Mouse (Mus musculus) CH12.LX (cell line): Measurements from ENCODE around the gene V1ra8. TPM values are rescaled to one million over a fixed set of nuclear protein-coding genes. Genes with fewer than 3 reads are reported as not detected.
"Not testable (repeated sequence)": the region's sequence is repeated elsewhere in the genome, so short reads cannot be mapped to it uniquely, and the experiment has no call there.

Experiments
- DNase-seq: peaks from one replicate; pipeline ENCODE4 v3.0.0-alpha.2; 2013; ENCODE audit errors: extremely low read depth
- H3K27ac ChIP-seq: 2 replicates; pipeline ENCODE4 v1.5.1; 2012; ENCODE audit warnings: low read depth, mild to moderate bottlenecking, control low read depth, moderate library complexity; ENCODE audit not compliant: insufficient read depth
- H3K27me3 ChIP-seq: replicated peaks from 2 replicates; pipeline ENCODE3; 2012; ENCODE audit warnings: inconsistent platforms
- H3K36me3 ChIP-seq, 2 experiments: replicated peaks in 1 of 2; 2 replicates each; pipeline versions ENCODE3 to v1.6.1; 2012; ENCODE audit warnings: inconsistent platforms in 1 of 2, low read length in 1 of 2, mild to moderate bottlenecking in 1 of 2, mixed read lengths in 1 of 2, moderate library complexity in 1 of 2; ENCODE audit not compliant: control insufficient read depth in 1 of 2, insufficient read depth in 1 of 2
- H3K4me1 ChIP-seq, 2 experiments: 2 replicates each; pipeline ENCODE4 v1.6.1; 2012; ENCODE audit warnings: inconsistent platforms in 1 of 2, moderate library complexity in 1 of 2; ENCODE audit not compliant: insufficient read depth in 2 of 2, control insufficient read depth in 1 of 2
- H3K4me2 ChIP-seq: 2 replicates; pipeline ENCODE4 v1.6.1; 2012; ENCODE audit warnings: low read depth, mild to moderate bottlenecking, control low read depth; ENCODE audit not compliant: poor library complexity, insufficient read depth, severe bottlenecking
- H3K4me3 ChIP-seq, 3 experiments: fragments of 150-350 bp in 1 of 3; sonication (generic) in 1 of 3; replicated peaks in 1 of 3; 2 replicates each; pipeline versions ENCODE3 to v1.5.1; 2011 to 2012; ENCODE audit warnings: low read depth in 2 of 3, low read length in 2 of 3, mild to moderate bottlenecking in 2 of 3, moderate library complexity in 2 of 3, control low read depth in 1 of 3, improper control_type of control experiment in 1 of 3, inconsistent platforms in 1 of 3, mixed read lengths in 1 of 3; ENCODE audit not compliant: poor library complexity in 1 of 3
- H3K79me2 ChIP-seq: replicated peaks from 2 replicates; pipeline ENCODE4 v1.6.1; 2012; ENCODE audit warnings: mild to moderate bottlenecking, moderate library complexity; ENCODE audit not compliant: control insufficient read depth, poor library complexity, insufficient read depth, severe bottlenecking; ENCODE audit errors: extremely low read depth
- H3K9ac ChIP-seq: 2 replicates; pipeline ENCODE4 v1.6.1; 2012; ENCODE audit warnings: low read depth, mild to moderate bottlenecking, control low read depth, moderate library complexity; ENCODE audit not compliant: insufficient read depth
- H3K9me3 ChIP-seq: replicated peaks from 2 replicates; pipeline ENCODE3; 2012; ENCODE audit warnings: low read length, inconsistent platforms, mixed read lengths
- CHD1 ChIP-seq: IDR thresholded peaks from 2 replicates; pipeline ENCODE4 v1.6.1; 2012; ENCODE audit warnings: low read depth, low read length, improper control_type of control experiment, inconsistent platforms
- CTCF ChIP-seq, 2 experiments: IDR thresholded peaks in 1 of 2; conservative IDR thresholded peaks in 1 of 2; 2 replicates each; pipeline ENCODE4 v1.5.1; 2011 to 2012; ENCODE audit warnings: low read depth in 2 of 2, low read length in 2 of 2, improper control_type of control experiment in 1 of 2, inconsistent platforms in 1 of 2, mild to moderate bottlenecking in 1 of 2, moderate library complexity in 1 of 2
- IRF4 ChIP-seq: IDR thresholded peaks from 2 replicates; pipeline ENCODE4 v1.6.1; 2014; ENCODE audit warnings: low read depth, mild to moderate bottlenecking, inconsistent platforms, low read length, improper control_type of control experiment
- MAX ChIP-seq: IDR thresholded peaks from 2 replicates; pipeline ENCODE4 v1.6.1; 2011; ENCODE audit warnings: low read length, improper control_type of control experiment
- MEF2A ChIP-seq: IDR thresholded peaks from 2 replicates; pipeline ENCODE4 v1.6.1; 2014; ENCODE audit warnings: low read depth, mild to moderate bottlenecking, inconsistent platforms, low read length, improper control_type of control experiment, borderline replicate concordance
- MYC ChIP-seq: IDR thresholded peaks from 2 replicates; pipeline ENCODE4 v1.6.1; 2011; ENCODE audit warnings: low read depth, mild to moderate bottlenecking, improper control_type of control experiment, low read length
- NELFE ChIP-seq: IDR thresholded peaks from 2 replicates; pipeline ENCODE4 v1.6.1; 2011; ENCODE audit warnings: low read depth, low read length, improper control_type of control experiment
- NRF1 ChIP-seq: IDR thresholded peaks from 2 replicates; pipeline ENCODE4 v1.6.1; 2014; ENCODE audit warnings: low read depth, mild to moderate bottlenecking, inconsistent platforms, low read length, improper control_type of control experiment, moderate library complexity
- PAX5 ChIP-seq: IDR thresholded peaks from 2 replicates; pipeline ENCODE4 v1.6.1; 2012; ENCODE audit warnings: low read length, inconsistent platforms, mixed read lengths
- RCOR1 ChIP-seq: conservative IDR thresholded peaks from 2 replicates; pipeline ENCODE4 v1.6.1; 2012; ENCODE audit warnings: low read depth, mild to moderate bottlenecking, inconsistent platforms, low read length, improper control_type of control experiment
- SMC3 ChIP-seq: IDR thresholded peaks from 2 replicates; pipeline ENCODE4 v1.6.1; 2011; ENCODE audit warnings: low read depth, low read length, improper control_type of control experiment
- TBP ChIP-seq: conservative IDR thresholded peaks from 2 replicates; pipeline ENCODE4 v1.6.1; 2011; ENCODE audit warnings: low read depth, low read length, improper control_type of control experiment
- UBTF ChIP-seq: IDR thresholded peaks from 2 replicates; pipeline ENCODE4 v1.6.1; 2012; ENCODE audit warnings: low read depth, mild to moderate bottlenecking, inconsistent platforms, low read length, improper control_type of control experiment, moderate library complexity
- USF1 ChIP-seq: IDR thresholded peaks from 2 replicates; pipeline ENCODE4 v1.6.1; 2014; ENCODE audit warnings: low read depth, mild to moderate bottlenecking, inconsistent platforms, low read length, improper control_type of control experiment
- USF2 ChIP-seq: conservative IDR thresholded peaks from 2 replicates; pipeline ENCODE4 v1.6.1; 2011; ENCODE audit warnings: low read depth, low read length, improper control_type of control experiment
- ZKSCAN1 ChIP-seq: IDR thresholded peaks from 2 replicates; pipeline ENCODE4 v1.6.1; 2012; ENCODE audit warnings: low read depth, inconsistent platforms, low read length, improper control_type of control experiment, borderline replicate concordance
- dilution Hi-C: fragments of 300-500 bp; cut with MboI; formaldehyde crosslinking; loops from 2 replicates; pipeline ENCODE4 v1.14.3; 2020; ENCODE audit warnings: low sequenced_read_pairs; ENCODE audit not compliant: extremely low pct_unique_long_range_greater_than_20kb, extremely low pct_ligation_motif_present
- in situ Hi-C: fragments of 300-500 bp; cut with MboI; formaldehyde crosslinking; loops from 3 replicates; pipeline ENCODE4 v1.14.3; 2019; ENCODE audit warnings: low sequenced_read_pairs, low pct_ligation_motif_present, low pct_unique_long_range_greater_than_20kb, mixed read lengths
- polyA plus RNA-seq: library from polyadenylated mRNA; unstranded; fragments of >175 nt; gene quantifications from 2 replicates; pipeline ENCODE4 v1.2.1, GENCODE M21; 2012; ENCODE audit warnings: low read depth; ENCODE audit not compliant: insufficient read length
- total RNA-seq, 2 experiments: library from RNA; depleted of rRNA; stranded (reverse); fragments of 300-350 nt in 1 of 2; fragments of >200 nt in 1 of 2; gene quantifications; 2 replicates each; pipeline ENCODE4 v1.2.3; 2012 to 2014

The V1ra8 gene
- total and polyA plus RNA-seq, 3 experiments, result not detected

GRCm38 (mm10) chr6:90174508-90174907 lies 28.1 kb upstream of the V1ra8 start, which contains the start of gene Vmn1r52:
Gene Vmn1r52, plus strand, starts transcription at chr6:90174808.
- dilution Hi-C loops, result no loop called here
- no peak for TF ChIP-seq PAX5
- TF ChIP-seq ZKSCAN1, result no peak
- no peak for TF ChIP-seq USF2
- no peak for TF ChIP-seq RCOR1
- TF ChIP-seq NELFE, result no peak
- no peak for TF ChIP-seq MYC
- no peak for TF ChIP-seq CTCF (conservative IDR thresholded peaks at IDR 0.05 in 1 of 2, IDR thresholded peaks at IDR 0.05 in 1 of 2; ENCODE audit: low read depth in 2 of 2, low read length in 2 of 2)
- no peak for TF ChIP-seq USF1
- no peak for TF ChIP-seq CHD1
- no peak for TF ChIP-seq IRF4
- no peak for TF ChIP-seq TBP
- no peak for TF ChIP-seq SMC3
- Histone ChIP-seq H3K79me2 (no peaks in the 10 kb centered on the region), H3K36me3 (no peaks in the 10 kb centered on the region), H3K9me3 (no peaks in the 10 kb centered on the region), H3K4me2 (no peak within 1 kb of the TSS), H3K27ac (no peak within 1 kb of the TSS), H3K9ac (no peak within 1 kb of the TSS), H3K4me1 (no peaks in the 10 kb centered on the region), H3K27me3 (peaks cover 23% of the 10 kb centered on the region), H3K4me3 (no peak within 1 kb of the TSS)
- DNase-seq, result no peak
- in situ Hi-C loops, result no loop called here

GRCm38 (mm10) chr6:90224338-90224737 lies 21.7 kb downstream of the V1ra8 start, which contains the start of gene Vmn1r53:
Gene Vmn1r53, minus strand, starts transcription at chr6:90224438.
- in situ Hi-C loops, result no loop called here
- no peak within 1 kb of the TSS for H3K4me2 ChIP-seq
- no peak within 1 kb of the TSS for H3K9ac ChIP-seq
- H3K27me3 ChIP-seq, result peaks cover 40% of the 10 kb centered on the region
- no peak within 1 kb of the TSS for H3K4me3 ChIP-seq
- DNase-seq, result no peak
- dilution Hi-C loops, result no loop called here
- H3K36me3 ChIP-seq, result no peaks in the 10 kb centered on the region
- TF ChIP-seq USF2 (no peak), RCOR1 (no peak), NRF1 (no peak), UBTF (no peak), MAX (no peak), MEF2A (no peak)
- H3K27ac ChIP-seq, result no peak within 1 kb of the TSS
- H3K79me2 ChIP-seq, result no peaks in the 10 kb centered on the region
- H3K9me3 ChIP-seq, result no peaks in the 10 kb centered on the region
- no peaks in the 10 kb centered on the region for H3K4me1 ChIP-seq

GRCm38 (mm10) chr6:90232114-90232513 lies 29.5 kb downstream of the V1ra8 start:
- H3K4me2 ChIP-seq, H3K79me2 ChIP-seq, H3K9ac ChIP-seq, DNase-seq, H3K4me1 ChIP-seq, H3K9me3 ChIP-seq, H3K36me3 ChIP-seq, dilution Hi-C loops, H3K27ac ChIP-seq, in situ Hi-C loops, H3K4me3 ChIP-seq: not testable (repeated sequence)
- H3K27me3 ChIP-seq, result peaks cover 19% of the 10 kb centered on the region
